Mouse (Mus musculus): ENCODE measurements around the gene Adgrf3. TPM values are rescaled to one million over a fixed set of nuclear protein-coding genes. Genes with fewer than 3 reads are reported as not detected.
A peak's percentile ranks its signal among the peaks of the same experiment; 100 is the strongest.
"Not testable (repeated sequence)": the region's sequence is repeated elsewhere in the genome, so short reads cannot be mapped to it uniquely, and the experiment has no call there.

Adgrf3 gene
- polyA plus RNA-seq, 1 experiment from 2014 or later, result not detected

GRCm38 (mm10) chr5:30210758-30211157 is 5.2 kb upstream of the Adgrf3 start:
- DNase-seq; H3K4me2 ChIP-seq (ENCODE audit: low read length); H3K36me3 ChIP-seq (ENCODE audit: control insufficient read depth, insufficient read depth, low read length); H3K27ac ChIP-seq (replicated peaks; ENCODE audit: low read depth, low read length); H3K27me3 ChIP-seq (ENCODE audit: control insufficient read depth, insufficient read depth, low read length); H3K9ac ChIP-seq (replicated peaks; ENCODE audit: low read length); H3K9me3 ChIP-seq (ENCODE audit: control insufficient read depth, low read length); H3K4me1 ChIP-seq (ENCODE audit: control insufficient read depth, insufficient read depth, low read length); H3K4me3 ChIP-seq (replicated peaks; ENCODE audit: low read depth, low read length); ATAC-seq (ENCODE audit: low FRiP score, low TSS enrichment): not testable (repeated sequence)
- 94% methylated on average over 5 of the region's 5 CpGs for WGBS

DNA sequence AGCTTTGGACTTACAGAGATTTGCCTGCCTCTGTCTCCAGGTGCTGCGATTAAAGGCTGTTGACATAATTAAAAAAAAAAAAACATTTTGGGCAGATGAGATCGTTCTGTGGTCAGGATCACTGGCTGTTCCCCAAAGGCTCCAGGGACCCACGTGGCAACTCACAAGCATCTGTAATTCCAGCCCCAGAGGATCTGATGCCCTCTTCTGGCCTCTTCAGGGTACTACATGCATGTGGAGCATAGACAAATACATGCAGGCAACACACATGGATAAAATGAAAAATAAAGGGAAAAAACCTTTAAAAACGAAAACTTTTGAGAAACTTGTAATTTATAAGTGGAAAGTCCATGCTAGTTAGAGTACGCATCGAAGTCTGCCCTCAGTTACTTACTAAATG is 1.8 kb upstream of the Adgrf3 start:
- ATAC-seq (ENCODE audit: low FRiP score, low TSS enrichment), result no peak
- Histone ChIP-seq H3K4me1 (ENCODE audit: control insufficient read depth, insufficient read depth, low read length) (no peaks in the 10 kb centered on the region), H3K4me3 (replicated peaks; ENCODE audit: low read depth, low read length) (no peak overlapping the region), H3K27ac (replicated peaks; ENCODE audit: low read depth, low read length) (no peak overlapping the region), H3K9ac (replicated peaks; ENCODE audit: low read length) (no peak overlapping the region), H3K9me3 (ENCODE audit: control insufficient read depth, low read length) (no peaks in the 10 kb centered on the region), H3K4me2 (ENCODE audit: low read length) (no peak overlapping the region), H3K36me3 (ENCODE audit: control insufficient read depth, insufficient read depth, low read length) (no peaks in the 10 kb centered on the region), H3K27me3 (ENCODE audit: control insufficient read depth, insufficient read depth, low read length) (no peaks in the 10 kb centered on the region)
- DNase-seq, result peak; percentile 21
- 64% methylated on average over 6 of the region's 6 CpGs for WGBS

DNA sequence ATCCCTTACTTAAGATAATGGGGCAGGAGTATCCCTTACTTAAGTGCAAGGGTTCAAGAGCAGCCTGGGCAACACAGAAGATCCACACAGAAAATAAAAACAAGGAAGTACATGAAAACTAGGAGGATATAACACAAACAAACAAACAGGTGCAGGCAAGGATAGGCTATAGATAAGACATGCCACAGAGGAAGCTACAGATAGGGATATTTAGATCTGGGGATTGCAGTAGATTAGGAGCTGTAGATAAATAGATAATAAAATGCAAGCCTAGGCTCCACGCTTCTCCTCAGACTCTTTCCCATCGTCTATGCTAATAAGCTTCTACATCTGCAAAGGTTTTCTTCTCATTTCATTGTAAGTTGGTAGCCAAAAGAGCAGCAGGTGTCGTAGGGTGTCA is 488 bp downstream of the Adgrf3 start:
- no peak overlapping the region for H3K27ac ChIP-seq (replicated peaks; ENCODE audit: low read depth, low read length)
- no peak overlapping the region for H3K4me3 ChIP-seq (replicated peaks; ENCODE audit: low read depth, low read length)
- DNase-seq (no peak), ATAC-seq (ENCODE audit: low FRiP score, low TSS enrichment) (no peak)
- no peaks in the 10 kb centered on the region for H3K4me1 ChIP-seq (ENCODE audit: control insufficient read depth, insufficient read depth, low read length)
- no peak overlapping the region for H3K4me2 ChIP-seq (ENCODE audit: low read length)
- no peaks in the 10 kb centered on the region for H3K27me3 ChIP-seq (ENCODE audit: control insufficient read depth, insufficient read depth, low read length)
- no peak overlapping the region for H3K9ac ChIP-seq (replicated peaks; ENCODE audit: low read length)
- no peaks in the 10 kb centered on the region for H3K36me3 ChIP-seq (ENCODE audit: control insufficient read depth, insufficient read depth, low read length)
- H3K9me3 ChIP-seq (ENCODE audit: control insufficient read depth, low read length), result no peaks in the 10 kb centered on the region
- WGBS, result 76% methylated on average over 3 of the region's 3 CpGs

- DNase-seq (no peak), ATAC-seq (ENCODE audit: low FRiP score, low TSS enrichment) (no peak)
- Histone ChIP-seq H3K27me3 (ENCODE audit: control insufficient read depth, insufficient read depth, low read length) (no peaks in the 10 kb centered on the region), H3K9me3 (ENCODE audit: control insufficient read depth, low read length) (no peaks in the 10 kb centered on the region), H3K9ac (replicated peaks; ENCODE audit: low read length) (no peak overlapping the region), H3K27ac (replicated peaks; ENCODE audit: low read depth, low read length) (no peak overlapping the region), H3K36me3 (ENCODE audit: control insufficient read depth, insufficient read depth, low read length) (no peaks in the 10 kb centered on the region), H3K4me2 (ENCODE audit: low read length) (no peak overlapping the region), H3K4me3 (replicated peaks; ENCODE audit: low read depth, low read length) (no peak overlapping the region), H3K4me1 (ENCODE audit: control insufficient read depth, insufficient read depth, low read length) (no peaks in the 10 kb centered on the region)
- WGBS, result 64% methylated on average over 1 of the region's 1 CpGs
Measured at GRCm38 (mm10) chr5:30204441-30204840, 1.1 kb downstream of the Adgrf3 start.

GRCm38 (mm10) chr5:30203216-30203885 is 2.2 kb downstream of the Adgrf3 start:
- Histone ChIP-seq H3K36me3 (ENCODE audit: control insufficient read depth, insufficient read depth, low read length) (no peaks in the 10 kb centered on the region), H3K4me2 (ENCODE audit: low read length) (no peak overlapping the region), H3K27me3 (ENCODE audit: control insufficient read depth, insufficient read depth, low read length) (no peaks in the 10 kb centered on the region), H3K27ac (replicated peaks; ENCODE audit: low read depth, low read length) (no peak overlapping the region), H3K4me3 (replicated peaks; ENCODE audit: low read depth, low read length) (no peak overlapping the region), H3K9ac (replicated peaks; ENCODE audit: low read length) (no peak overlapping the region), H3K9me3 (ENCODE audit: control insufficient read depth, low read length) (no peaks in the 10 kb centered on the region), H3K4me1 (ENCODE audit: control insufficient read depth, insufficient read depth, low read length) (no peaks in the 10 kb centered on the region)
- DNase-seq (no peak), ATAC-seq (ENCODE audit: low FRiP score, low TSS enrichment) (no peak)
- 79% methylated on average over 10 of the region's 10 CpGs for WGBS

GRCm38 (mm10) chr5:30202221-30202620 is 3.3 kb downstream of the Adgrf3 start:
- Histone ChIP-seq H3K27me3 (ENCODE audit: control insufficient read depth, insufficient read depth, low read length) (no peaks in the 10 kb centered on the region), H3K9ac (replicated peaks; ENCODE audit: low read length) (no peak overlapping the region), H3K4me3 (replicated peaks; ENCODE audit: low read depth, low read length) (no peak overlapping the region), H3K4me1 (ENCODE audit: control insufficient read depth, insufficient read depth, low read length) (no peaks in the 10 kb centered on the region), H3K36me3 (ENCODE audit: control insufficient read depth, insufficient read depth, low read length) (no peaks in the 10 kb centered on the region), H3K9me3 (ENCODE audit: control insufficient read depth, low read length) (no peaks in the 10 kb centered on the region), H3K4me2 (ENCODE audit: low read length) (no peak overlapping the region), H3K27ac (replicated peaks; ENCODE audit: low read depth, low read length) (no peak overlapping the region)
- DNase-seq (no peak), ATAC-seq (ENCODE audit: low FRiP score, low TSS enrichment) (no peak)
- 92% methylated on average over 7 of the region's 7 CpGs for WGBS

DNA sequence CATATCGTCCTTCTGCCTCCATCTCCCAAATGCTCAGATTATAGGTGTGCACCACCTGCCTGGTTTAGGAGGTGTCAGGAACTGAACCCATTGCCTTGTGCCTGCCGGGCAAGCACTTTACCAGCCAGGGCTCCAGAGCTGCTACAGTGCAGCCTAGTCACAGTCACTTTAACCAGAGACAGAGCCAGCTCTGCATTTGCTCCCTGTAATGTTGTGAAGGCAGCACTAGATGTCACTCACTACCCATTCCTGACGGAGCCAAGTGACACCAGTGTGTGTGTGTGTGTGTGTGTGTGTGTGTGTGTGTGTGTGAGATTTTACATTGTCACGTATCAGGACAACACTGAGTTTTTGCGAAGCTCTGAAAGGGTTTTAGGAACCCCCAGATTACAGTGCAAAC is 4.0 kb downstream of the Adgrf3 start:
- H3K9ac ChIP-seq (replicated peaks; ENCODE audit: low read length), result no peak overlapping the region
- 47% methylated on average over 5 of the region's 5 CpGs for WGBS
- ATAC-seq (ENCODE audit: low FRiP score, low TSS enrichment) (peak; percentile 31; the same call in 1 of the 2 replicates), DNase-seq (peak; percentile 80)
- no peaks in the 10 kb centered on the region for H3K36me3 ChIP-seq (ENCODE audit: control insufficient read depth, insufficient read depth, low read length)
- no peak overlapping the region for H3K4me2 ChIP-seq (ENCODE audit: low read length)
- no peak overlapping the region for H3K27ac ChIP-seq (replicated peaks; ENCODE audit: low read depth, low read length)
- H3K9me3 ChIP-seq (ENCODE audit: control insufficient read depth, low read length), result no peaks in the 10 kb centered on the region
- no peaks in the 10 kb centered on the region for H3K27me3 ChIP-seq (ENCODE audit: control insufficient read depth, insufficient read depth, low read length)
- no peaks in the 10 kb centered on the region for H3K4me1 ChIP-seq (ENCODE audit: control insufficient read depth, insufficient read depth, low read length)
- no peak overlapping the region for H3K4me3 ChIP-seq (replicated peaks; ENCODE audit: low read depth, low read length)

GRCm38 (mm10) chr5:30198257-30198656 is 7.3 kb downstream of the Adgrf3 start:
- no peak overlapping the region for H3K4me3 ChIP-seq (replicated peaks; ENCODE audit: low read depth, low read length)
- H3K9ac ChIP-seq (replicated peaks; ENCODE audit: low read length), result no peak overlapping the region
- no peaks in the 10 kb centered on the region for H3K9me3 ChIP-seq (ENCODE audit: control insufficient read depth, low read length)
- WGBS, result 84% methylated on average over 7 of the region's 7 CpGs
- H3K27ac ChIP-seq (replicated peaks; ENCODE audit: low read depth, low read length), result no peak overlapping the region
- no peak overlapping the region for H3K4me2 ChIP-seq (ENCODE audit: low read length)
- DNase-seq (no peak), ATAC-seq (ENCODE audit: low FRiP score, low TSS enrichment) (no peak)
- no peaks in the 10 kb centered on the region for H3K27me3 ChIP-seq (ENCODE audit: control insufficient read depth, insufficient read depth, low read length)
- no peaks in the 10 kb centered on the region for H3K4me1 ChIP-seq (ENCODE audit: control insufficient read depth, insufficient read depth, low read length)
- H3K36me3 ChIP-seq (ENCODE audit: control insufficient read depth, insufficient read depth, low read length), result no peaks in the 10 kb centered on the region

- Histone ChIP-seq H3K27me3 (ENCODE audit: control insufficient read depth, insufficient read depth, low read length) (no peaks in the 10 kb centered on the region), H3K36me3 (ENCODE audit: control insufficient read depth, insufficient read depth, low read length) (no peaks in the 10 kb centered on the region), H3K9me3 (ENCODE audit: control insufficient read depth, low read length) (no peaks in the 10 kb centered on the region), H3K4me3 (replicated peaks; ENCODE audit: low read depth, low read length) (no peak overlapping the region), H3K27ac (replicated peaks; ENCODE audit: low read depth, low read length) (no peak overlapping the region), H3K9ac (replicated peaks; ENCODE audit: low read length) (no peak overlapping the region), H3K4me2 (ENCODE audit: low read length) (no peak overlapping the region), H3K4me1 (ENCODE audit: control insufficient read depth, insufficient read depth, low read length) (no peaks in the 10 kb centered on the region)
- 91% methylated on average over 5 of the region's 5 CpGs for WGBS
- DNase-seq (no peak), ATAC-seq (ENCODE audit: low FRiP score, low TSS enrichment) (no peak)
Measured at GRCm38 (mm10) chr5:30195340-30195739, 10.2 kb downstream of the Adgrf3 start.
